12 mouse cellular contexts compared by ENCODE assay signal in genomic region chr15:77079890-77080361, GRCm38 (mm10). TPM values are rescaled to one million over a fixed set of nuclear protein-coding genes. Genes with fewer than 3 reads are reported as not detected.
DNase-seq lines count a peak whose midpoint lies in the region; ATAC-seq lines count a peak whose summit lies in the region.
"Had no signal": no experiment of that assay in that cellular context is flagged by ENCODE, and none has a peak within 500 bp of the region (broad histone marks: within the 10 kb centered on the region; RNA-seq: fewer than 3 reads in every experiment).

No protein-coding gene starts in this region.

- no peak for ATAC-seq in embryonic facial prominence, embryonic 14.5 days (ENCODE audit: low read depth)
- ATAC-seq: liver, postnatal 0 days had no signal

- H3K4me2 ChIP-seq in embryonic facial prominence, embryonic 14.5 days (ENCODE audit: low read depth, low read length): no peak overlapping the region
- H3K4me2 ChIP-seq: neural tube, embryonic 13.5 days had no signal

- peak; percentile 30 for DNase-seq in cerebellum, adult 11-12 months
- no peak for DNase-seq in cerebellum, postnatal 4 days (ENCODE audit: low spot score in 2 of 2)
- peak; percentile 59 for DNase-seq in left cerebral cortex, postnatal 4 days
- no peak for DNase-seq in left cerebral cortex, postnatal 14 days (ENCODE audit: low spot score in 2 of 2)
- DNase-seq in embryonic facial prominence, embryonic 14.5 days (ENCODE audit: low spot score): no peak
- peak; percentile 33 for DNase-seq in lung, postnatal 14 days
- DNase-seq in urinary bladder, postnatal 25 days (ENCODE audit: low spot score): no peak
- DNase-seq in embryo, embryonic 11 days: no peak
- DNase-seq: B cell, adult 2 months; liver, postnatal 0 days had no signal

- no peak overlapping the region for H3K4me3 ChIP-seq in embryonic facial prominence, embryonic 14.5 days (ENCODE audit: low read depth, low read length)
- H3K4me3 ChIP-seq: neural tube, embryonic 13.5 days had no signal

- H3K27me3 ChIP-seq in embryonic facial prominence, embryonic 14.5 days (replicated peaks; ENCODE audit: control insufficient read depth, insufficient read depth, low read length): no peaks in the 10 kb centered on the region
- H3K27me3 ChIP-seq: neural tube, embryonic 13.5 days had no signal

- H3K27ac ChIP-seq in embryonic facial prominence, embryonic 14.5 days (replicated peaks; ENCODE audit: low read depth, low read length): peak overlapping the region; percentile 48
- H3K27ac ChIP-seq: neural tube, embryonic 13.5 days had no signal

- peak overlapping the region; percentile 40; the same call in 1 of the 2 replicates for H3K9ac ChIP-seq in embryonic facial prominence, embryonic 14.5 days (ENCODE audit: low read depth, low read length)
- H3K9ac ChIP-seq: liver, postnatal 0 days; neural tube, embryonic 13.5 days had no signal

- no peaks in the 10 kb centered on the region for H3K9me3 ChIP-seq in embryonic facial prominence, embryonic 14.5 days (ENCODE audit: control insufficient read depth, low read length)
- H3K9me3 ChIP-seq: neural tube, embryonic 13.5 days had no signal

- intact Hi-C loops in left cerebral cortex, postnatal 4 days (cut with DNase I): loop anchor here (10.0 kb wide), 1 partner anchor 285 kb away; no protein-coding TSS in a partner anchor
- intact Hi-C loops in left cerebral cortex, postnatal 14 days (cut with DNase I): no loop called here

- H3K4me1 ChIP-seq in embryonic facial prominence, embryonic 14.5 days (ENCODE audit: control insufficient read depth, insufficient read depth, low read length): peaks cover 14% of the 10 kb centered on the region; the same call in 1 of the 2 replicates

- 58% methylated on average over 11 of the region's 11 CpGs for WGBS in embryonic facial prominence, embryonic 14.5 days

- peaks cover 82% of the 10 kb centered on the region for H3K36me3 ChIP-seq in embryonic facial prominence, embryonic 14.5 days (ENCODE audit: control insufficient read depth, insufficient read depth, low read length)

RNA-seq across cellular contexts. Expression of gene Mb, which starts 29.5 kb away (rescaled TPM):
- not detected for total RNA-seq in left cerebral cortex, postnatal 4 days (2021)
- total RNA-seq in left cerebral cortex, postnatal 14 days (2021): not detected
- 12.9 and 13.9 TPM in 2 replicates for polyA plus RNA-seq in embryonic facial prominence, embryonic 14.5 days (2014; fragmentation: Nextera tagmentation; extraction: Ambion mirVana)

RNA-seq across cellular contexts. Expression of gene Apol6, which starts 35.4 kb away (rescaled TPM):
- total RNA-seq in left cerebral cortex, postnatal 4 days (2021): not detected
- total RNA-seq in left cerebral cortex, postnatal 14 days (2021): under 1 TPM; 0.20 to 0.40 TPM
- 0.21 TPM in 2 replicates for polyA plus RNA-seq in embryonic facial prominence, embryonic 14.5 days (2014; fragmentation: Nextera tagmentation; extraction: Ambion mirVana)
- polyA plus RNA-seq: hindbrain, embryonic 11.5 days; liver, postnatal 0 days; neural tube, embryonic 13.5 days had no signal

Comparison
In these comparisons a context has a peak if more than half of its experiments do, and no peak if none do; other contexts are left out.
1. DNase-seq: peak in cerebellum, adult 11-12 months (single experiment), left cerebral cortex, postnatal 4 days (single experiment) and lung, postnatal 14 days (single experiment); none in cerebellum, postnatal 4 days (0 of 2), left cerebral cortex, postnatal 14 days (0 of 2), embryonic facial prominence, embryonic 14.5 days (single experiment), urinary bladder, postnatal 25 days (single experiment) and embryo, embryonic 11 days (single experiment).